Mouse (Mus musculus): ENCODE results near the gene Cnga4. TPM values are rescaled to one million over a fixed set of nuclear protein-coding genes. Genes with fewer than 3 reads are reported as not detected.
"Not testable (repeated sequence)": the region's sequence is repeated elsewhere in the genome, so short reads cannot be mapped to it uniquely, and the experiment has no call there.

The Cnga4 gene
- total RNA-seq, 2 experiments from 2014 or later = 0.43 to 0.90 TPM

- DNase-seq = no peak
These were observed 12.2 kb downstream of the Cnga4 start for GRCm38 (mm10) chr7:105416529-105416928.

- no peak for DNase-seq
These were observed 13.7 kb downstream of the Cnga4 start for GRCm38 (mm10) chr7:105418106-105418505.

- no peak for DNase-seq
These were observed 16.5 kb downstream of the Cnga4 start for GRCm38 (mm10) chr7:105420903-105421302.

- no peak for DNase-seq
These were observed 20.0 kb downstream of the Cnga4 start for GRCm38 (mm10) chr7:105424368-105424767.

- DNase-seq = no peak
These were observed 21.2 kb downstream of the Cnga4 start, which contains the start of gene Cckbr for GRCm38 (mm10) chr7:105425424-105426043. Gene Cckbr, plus strand, starts transcription at chr7:105425731.

GRCm38 (mm10) chr7:105426051-105426450 lies 21.7 kb downstream of the Cnga4 start:
- no peak for DNase-seq

- DNase-seq = no peak
These were observed 27.7 kb downstream of the Cnga4 start for GRCm38 (mm10) chr7:105432058-105432457.

- no peak for DNase-seq
These were observed 29.5 kb downstream of the Cnga4 start for GRCm38 (mm10) chr7:105433859-105434258.

GRCm38 (mm10) chr7:105434798-105435197 lies 30.4 kb downstream of the Cnga4 start:
- DNase-seq = no peak

GRCm38 (mm10) chr7:105437979-105438772 lies 33.8 kb downstream of the Cnga4 start:
- DNase-seq = peak in 1 of 2 experiments; percentile 11

GRCm38 (mm10) chr7:105441426-105441825 lies 37.1 kb downstream of the Cnga4 start:
- DNase-seq = no peak

- no peak for DNase-seq
These were observed 40.7 kb downstream of the Cnga4 start for GRCm38 (mm10) chr7:105445076-105445475.

GRCm38 (mm10) chr7:105453345-105453744 lies 49.0 kb downstream of the Cnga4 start:
- not testable (repeated sequence) for DNase-seq

Other genes with a start within 250 kb of the Cnga4 start
- gene Olfr684, start 240.9 kb upstream of the Cnga4 start, total RNA-seq (2021) = not detected
- not detected for gene Olfr685, start 218.6 kb upstream of the Cnga4 start, total RNA-seq (2021)
- not detected for gene Olfr686, start 197.1 kb upstream of the Cnga4 start, total RNA-seq (2021)
- not detected for gene Olfr688, start 116.5 kb upstream of the Cnga4 start, total RNA-seq (2021)
- not detected for gene Olfr689, start 93.4 kb upstream of the Cnga4 start, total RNA-seq (2021)
- under 1 TPM; 0.42 to 0.51 TPM for gene Olfr690, start 70.5 kb upstream of the Cnga4 start, total RNA-seq (2021)
- under 1 TPM; 0.78 to 0.95 TPM for gene Olfr691, start 62.3 kb upstream of the Cnga4 start, total RNA-seq (2021)
- gene Olfr692, start 36.3 kb upstream of the Cnga4 start, total RNA-seq (2021) = not detected
- gene Gm5901, start 29.5 kb upstream of the Cnga4 start, total RNA-seq (2021) = not detected
- 10 to 100 TPM; 57.6 to 58.6 TPM for gene Fam160a2, start 4.5 kb upstream of the Cnga4 start, total RNA-seq (2021)
- gene Cckbr, start 21.2 kb downstream of the Cnga4 start, total RNA-seq (2021) = 1 to 10 TPM; 5.9 to 6.6 TPM
- 10 to 100 TPM; 12.7 to 13.2 TPM for gene Cavin3, start 77.7 kb downstream of the Cnga4 start, total RNA-seq (2021)
- gene Smpd1, start 149.8 kb downstream of the Cnga4 start, total RNA-seq (2021) = 10 to 100 TPM; 78.8 to 87.0 TPM
- gene Apbb1, start 177.1 kb downstream of the Cnga4 start, total RNA-seq (2021) = 100 to 1,000 TPM; 352 to 385 TPM
- gene Hpx, start 195.6 kb downstream of the Cnga4 start, total RNA-seq (2021) = under 1 TPM in 1 of 2 experiments, not detected in 1; 0.22 TPM
- 100 to 1,000 TPM; 129 to 139 TPM for gene Trim3, start 229.0 kb downstream of the Cnga4 start, total RNA-seq (2021)
- gene Timm10b, start 235.5 kb downstream of the Cnga4 start, total RNA-seq (2021) = 10 to 100 TPM; 67.3 to 67.7 TPM
- 100 to 1,000 TPM in 1 of 2 experiments, 10 to 100 TPM in 1; 96.9 to 108 TPM for gene Arfip2, start 235.8 kb downstream of the Cnga4 start, total RNA-seq (2021)
- gene Gm45799, start 236.0 kb downstream of the Cnga4 start, total RNA-seq (2021) = 10 to 100 TPM; 14.7 TPM
- gene Dnhd1, start 246.3 kb downstream of the Cnga4 start, total RNA-seq (2021) = 1 to 10 TPM; 5.5 to 6.5 TPM

All from layer of hippocampus, postnatal 36 days (tissue).